Mouse (Mus musculus): ENCODE results near the gene Galnt18.

GRCm38 (mm10) chr7:111791347-111791746 is 11.6 kb upstream of the Galnt18 start:
- TF ChIP-seq POLR2A (IDR thresholded peaks at IDR 0.05; ENCODE audit: borderline replicate concordance, extremely low read depth, insufficient read depth, insufficient read length, poor library complexity, severe bottlenecking), result no peak
- TF ChIP-seq CTCF (IDR thresholded peaks at IDR 0.05; ENCODE audit: borderline replicate concordance, extremely low read depth, insufficient read depth, insufficient read length), result no peak
